Mouse (Mus musculus) embryo, embryonic 11 days (tissue): ENCODE results near the gene Plet1.

ENCODE experiments used
- DNase-seq: peaks from one replicate; pipeline ENCODE4 v3.0.0-alpha.2; 2015

The Plet1 gene

DNA sequence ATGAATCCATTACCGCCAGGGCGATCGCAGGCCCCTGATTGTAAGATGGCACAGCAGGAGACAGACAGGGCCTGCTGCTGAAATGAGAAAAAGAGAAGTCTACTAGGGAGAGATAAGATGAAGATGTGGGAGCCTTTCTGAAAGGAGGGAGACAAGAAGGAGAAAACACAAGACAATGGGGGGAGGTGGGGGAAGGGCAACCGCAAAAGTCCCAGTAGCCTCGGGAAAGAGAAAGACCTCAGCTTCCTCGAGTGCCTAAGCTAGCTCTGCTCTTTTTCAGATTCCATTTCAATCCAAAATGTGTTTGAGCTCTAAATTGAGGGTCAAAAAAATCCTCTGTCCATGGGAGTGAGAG is 1.8 kb downstream of the Plet1 start:
- no peak for DNase-seq

GRCm38 (mm10) chr9:50496546-50496945 is 2.2 kb downstream of the Plet1 start:
- DNase-seq = no peak

- no peak for DNase-seq
Observed at GRCm38 (mm10) chr9:50497076-50497475, 2.8 kb downstream of the Plet1 start.

DNA sequence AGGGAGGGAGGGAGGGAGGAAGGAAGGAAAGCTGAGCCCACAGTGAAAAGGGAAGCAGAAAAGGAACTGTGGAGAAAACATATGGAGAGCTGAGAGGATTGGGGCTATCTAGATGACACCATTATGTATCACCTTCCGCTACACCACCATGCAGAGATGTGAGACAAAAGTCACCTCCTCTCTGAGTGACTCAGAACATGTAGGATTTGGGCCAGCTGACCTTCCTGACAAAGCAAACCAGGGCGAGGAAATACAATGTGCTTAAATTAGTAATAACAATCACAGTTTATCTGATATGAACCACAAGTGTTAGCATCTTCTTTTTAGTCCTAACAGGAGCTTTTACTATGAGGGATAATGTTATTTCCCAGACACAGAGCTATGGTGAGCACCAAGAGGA is 3.2 kb downstream of the Plet1 start:
- no peak for DNase-seq

DNA sequence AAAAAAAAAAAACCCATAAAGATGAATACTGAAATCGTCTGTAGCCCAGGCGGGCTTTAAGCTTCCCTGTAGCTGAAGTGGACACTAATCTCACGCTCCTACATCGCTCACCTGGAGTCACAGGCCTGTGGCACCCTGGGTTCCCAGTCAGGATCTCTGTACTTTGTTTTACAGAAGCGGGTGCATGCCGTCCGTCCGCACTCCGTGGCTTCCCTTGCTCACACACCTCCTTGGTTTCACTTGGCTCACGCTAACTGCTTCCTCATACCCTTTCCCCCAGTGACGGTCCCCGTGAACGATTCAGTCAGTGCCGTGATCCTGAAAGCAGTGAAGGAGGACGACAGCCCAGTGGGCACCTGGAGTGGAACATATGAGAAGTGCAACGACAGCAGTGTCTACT is 4.5 kb downstream of the Plet1 start:
- DNase-seq = no peak

DNA sequence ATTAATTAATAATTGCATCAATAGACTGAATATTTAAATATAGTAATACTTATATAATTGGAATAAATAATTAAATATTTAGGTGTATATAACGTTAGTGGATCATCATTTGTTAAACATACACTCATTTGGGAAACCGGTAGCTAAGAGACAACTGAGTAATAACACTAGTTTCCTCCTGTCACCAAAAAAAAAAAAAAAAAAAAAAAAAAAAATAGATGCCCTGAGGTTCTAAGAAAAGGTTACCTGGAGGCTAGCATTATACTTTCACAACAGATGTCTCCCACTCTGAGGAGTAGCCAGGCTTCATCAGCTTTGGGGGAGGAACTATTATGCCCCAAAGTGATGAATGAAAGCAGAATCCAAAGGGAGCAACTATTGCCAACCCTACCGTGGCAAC is 5.5 kb downstream of the Plet1 start:
- DNase-seq = no peak

- no peak for DNase-seq
Observed at GRCm38 (mm10) chr9:50500467-50500973, 6.2 kb downstream of the Plet1 start.

- DNase-seq = peak; percentile 85
Observed at GRCm38 (mm10) chr9:50500974-50501501, 6.7 kb downstream of the Plet1 start.

- no peak for DNase-seq
Observed at GRCm38 (mm10) chr9:50502949-50503348, 8.6 kb downstream of the Plet1 start.

DNA sequence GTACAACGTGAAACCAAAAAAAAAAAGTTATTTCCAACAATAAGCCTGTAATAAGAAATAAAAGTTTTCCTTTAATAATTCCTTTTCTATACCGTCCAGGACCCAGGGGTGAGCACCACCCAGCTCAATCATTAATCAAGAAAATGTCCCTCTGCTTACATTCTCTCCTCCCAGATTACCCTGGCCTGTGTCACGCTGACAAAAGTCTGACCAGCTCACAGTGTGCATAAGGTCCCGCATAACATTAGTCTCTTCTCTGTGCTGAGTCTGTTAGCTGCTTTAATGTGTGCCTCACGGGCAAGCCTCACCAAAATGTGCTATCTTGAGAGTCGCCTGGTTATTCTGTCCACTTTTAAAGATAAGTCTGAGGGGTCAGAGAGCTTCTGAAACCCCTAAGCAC is 11.1 kb downstream of the Plet1 start:
- no peak for DNase-seq

GRCm38 (mm10) chr9:50507570-50507969 is 13.2 kb downstream of the Plet1 start:
- no peak for DNase-seq

DNA sequence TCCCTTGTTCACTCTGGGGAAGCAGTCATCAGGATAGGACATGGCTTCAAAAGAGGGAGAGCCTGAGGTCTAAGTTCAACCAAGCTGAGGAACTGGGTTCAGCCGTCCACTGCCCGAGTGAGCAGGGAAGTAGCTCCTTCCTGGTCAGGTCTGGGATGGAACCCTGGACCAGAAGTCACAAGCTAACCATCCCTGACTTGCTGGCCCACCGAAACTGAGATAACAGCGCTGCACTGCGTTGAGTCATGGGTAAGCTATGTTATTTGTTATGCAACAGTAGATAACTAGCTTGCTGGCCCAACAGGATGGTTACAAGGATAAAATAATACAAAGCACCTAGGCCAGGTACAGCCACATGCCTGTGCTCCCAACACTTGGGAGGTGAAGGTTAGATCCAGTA is 21.1 kb downstream of the Plet1 start:
- no peak for DNase-seq

- DNase-seq = peak; percentile 45
Observed at GRCm38 (mm10) chr9:50518781-50519180, 24.5 kb downstream of the Plet1 start.

GRCm38 (mm10) chr9:50520748-50521147 is 26.4 kb downstream of the Plet1 start:
- DNase-seq = no peak

DNA sequence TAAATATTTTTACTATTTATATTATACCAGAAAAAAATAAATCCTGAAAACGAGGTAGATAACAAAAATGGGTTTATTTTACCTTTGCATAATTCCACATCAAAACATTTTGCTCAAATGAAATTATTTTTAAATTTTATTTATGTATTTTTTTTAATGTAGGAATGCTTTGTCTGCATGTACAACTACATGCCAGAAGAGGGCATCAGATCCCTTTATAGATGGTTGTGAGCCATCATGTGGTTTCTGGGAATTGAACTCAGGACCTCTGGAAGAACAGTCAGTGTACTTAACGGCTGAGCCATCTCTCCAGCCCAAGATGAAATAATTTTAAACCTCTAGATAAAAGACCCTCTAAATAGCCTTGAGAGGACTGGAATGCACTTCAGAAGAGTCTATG is 27.2 kb downstream of the Plet1 start:
- DNase-seq = no peak

- no peak for DNase-seq
Observed at GRCm38 (mm10) chr9:50522574-50522973, 28.2 kb downstream of the Plet1 start.

- no peak for DNase-seq
Observed at GRCm38 (mm10) chr9:50524936-50525335, 30.6 kb downstream of the Plet1 start.

- DNase-seq = no peak
Observed at GRCm38 (mm10) chr9:50525585-50525984, 31.3 kb downstream of the Plet1 start.

DNA sequence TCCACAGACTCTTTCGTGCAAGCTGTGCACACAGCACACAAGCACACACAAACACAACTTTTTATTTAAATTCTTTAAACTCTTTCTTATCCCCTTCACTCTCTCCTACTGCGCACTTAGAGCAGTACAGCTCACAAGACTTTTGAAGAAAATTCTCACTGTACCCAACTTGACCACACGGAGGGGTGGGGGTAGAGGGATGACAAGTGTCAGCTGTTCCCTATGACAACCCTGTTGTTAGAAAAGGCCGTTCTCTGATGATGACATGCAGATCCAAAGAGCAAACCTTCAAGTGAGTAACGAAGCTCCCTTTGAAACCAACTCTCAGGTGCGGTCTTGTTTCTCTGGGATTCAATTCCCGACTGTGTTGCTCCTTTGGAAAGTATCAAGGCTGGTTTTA is 33.5 kb downstream of the Plet1 start:
- no peak for DNase-seq

GRCm38 (mm10) chr9:50528293-50528892 is 34.1 kb downstream of the Plet1 start, which contains the start of gene Pts:
Pts (minus strand) TSS chr9:50528724.
- DNase-seq = peak; percentile 100

DNA sequence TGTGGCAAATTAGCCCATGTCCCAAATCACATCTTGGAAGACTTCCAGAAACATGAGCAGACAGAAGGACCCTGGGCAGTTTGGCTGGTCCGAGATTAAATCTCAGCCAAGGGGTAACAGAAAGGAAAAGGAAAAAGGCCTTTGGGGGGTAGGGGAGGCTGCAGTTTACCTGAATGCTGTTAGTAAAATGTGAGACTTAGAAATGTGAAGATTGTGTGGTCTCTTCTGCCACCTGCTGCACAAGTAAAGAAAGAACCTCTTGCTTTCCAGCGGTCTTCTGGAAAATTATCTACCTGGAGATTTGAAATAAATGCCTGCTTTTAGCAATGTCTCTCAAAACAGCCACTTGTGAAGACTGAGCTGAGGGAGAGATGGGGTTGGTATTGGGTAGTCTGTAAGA is 36.6 kb downstream of the Plet1 start:
- peak; percentile 21 for DNase-seq

- DNase-seq = no peak
Observed at GRCm38 (mm10) chr9:50533328-50533727, 39.0 kb downstream of the Plet1 start.

DNA sequence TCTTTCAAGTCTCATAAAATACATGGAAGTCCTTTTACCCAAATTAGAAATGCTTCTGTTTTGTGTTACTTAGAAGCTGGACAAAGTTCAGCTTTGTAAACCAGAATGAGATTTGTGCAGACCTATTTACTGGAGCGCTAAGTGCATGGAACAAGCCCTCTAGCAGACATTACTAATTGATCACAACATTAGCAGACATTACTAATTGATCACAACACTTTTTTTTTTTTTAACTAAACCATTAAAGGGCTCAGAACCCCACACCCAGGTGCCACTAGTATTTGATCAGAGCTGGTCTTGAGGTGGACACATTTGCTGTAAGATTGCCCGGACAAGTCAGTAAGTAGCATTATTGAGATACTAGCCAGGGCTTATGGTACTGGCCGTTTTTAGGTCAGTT is 39.5 kb downstream of the Plet1 start:
- DNase-seq = no peak

DNA sequence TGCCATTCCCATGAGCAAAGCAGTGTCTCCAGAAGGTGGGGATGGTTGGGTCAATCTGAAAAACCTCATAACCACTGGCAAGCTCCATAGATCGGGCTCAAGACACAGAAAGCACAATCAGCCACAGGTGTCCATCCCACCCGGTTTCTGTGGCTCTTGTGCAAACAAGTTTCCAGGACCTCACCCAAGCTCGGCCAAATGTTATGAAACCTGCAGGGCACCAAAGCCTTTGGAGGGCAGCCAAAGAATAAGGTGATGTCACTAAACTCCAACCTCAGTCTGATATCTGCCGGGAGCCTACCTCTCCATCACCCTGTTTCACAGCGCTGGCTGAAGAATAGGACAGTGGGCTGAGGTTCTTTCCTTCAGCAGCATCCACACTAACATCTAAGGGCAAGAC is 41.6 kb downstream of the Plet1 start:
- no peak for DNase-seq

- no peak for DNase-seq
Observed at GRCm38 (mm10) chr9:50536603-50537135, 42.3 kb downstream of the Plet1 start.
